Mouse (Mus musculus): ENCODE measurements at regions not wholly inside any gene's neighbourhood (a gene's known extent, or its start where the extent isn't known, plus 50 kb on each side); places are given as distances from the start of the nearest gene placed in this dataset.
A peak's percentile ranks its signal among the peaks of the same experiment; 100 is the strongest.

- DNase-seq: no peak
Observed at GRCm38 (mm10) chr8:103970966-103971365, 130.5 kb upstream of the Cdh5 start.

GRCm38 (mm10) chr8:103976488-103976887 is 124.9 kb upstream of the Cdh5 start:
- no peak for DNase-seq

GRCm38 (mm10) chr8:103978948-103979347 is 122.5 kb upstream of the Cdh5 start:
- DNase-seq: no peak

GRCm38 (mm10) chr8:103983860-103984594 is 117.4 kb upstream of the Cdh5 start:
- DNase-seq: no peak

GRCm38 (mm10) chr8:103985640-103986039 is 115.8 kb upstream of the Cdh5 start:
- no peak for DNase-seq

- DNase-seq: no peak
Observed at GRCm38 (mm10) chr8:103993897-103994296, 107.5 kb upstream of the Cdh5 start.

GRCm38 (mm10) chr8:103998143-103998542 is 103.3 kb upstream of the Cdh5 start:
- peak in 1 of 2 experiments; percentile 12 for DNase-seq

GRCm38 (mm10) chr8:104007209-104007608 is 94.2 kb upstream of the Cdh5 start:
- no peak for DNase-seq

GRCm38 (mm10) chr8:104008756-104009155 is 92.7 kb upstream of the Cdh5 start:
- DNase-seq: no peak

- no peak for DNase-seq
Observed at GRCm38 (mm10) chr8:104009306-104009705, 92.1 kb upstream of the Cdh5 start.

- DNase-seq: no peak
Observed at GRCm38 (mm10) chr8:104022231-104022630, 79.2 kb upstream of the Cdh5 start.

- no peak for DNase-seq
Observed at GRCm38 (mm10) chr8:104022691-104023509, 78.5 kb upstream of the Cdh5 start.

- peak in 1 of 2 experiments; percentile 32 for DNase-seq
Observed at GRCm38 (mm10) chr8:104027161-104027821, 74.1 kb upstream of the Cdh5 start.

- peak; percentile 79 to 88 for DNase-seq
Observed at GRCm38 (mm10) chr8:104028626-104029025, 72.8 kb upstream of the Cdh5 start.

- DNase-seq: peak in 1 of 2 experiments; percentile 27
Observed at GRCm38 (mm10) chr8:104032179-104032578, 69.2 kb upstream of the Cdh5 start.

GRCm38 (mm10) chr8:104033148-104033547 is 68.3 kb upstream of the Cdh5 start:
- no peak for DNase-seq

GRCm38 (mm10) chr8:104034286-104034685 is 67.1 kb upstream of the Cdh5 start:
- no peak for DNase-seq

GRCm38 (mm10) chr8:104036580-104037477 is 64.6 kb upstream of the Cdh5 start:
- DNase-seq: no peak

GRCm38 (mm10) chr8:104037611-104038010 is 63.8 kb upstream of the Cdh5 start:
- DNase-seq: no peak

GRCm38 (mm10) chr8:104039526-104039925 is 61.9 kb upstream of the Cdh5 start:
- DNase-seq: no peak

GRCm38 (mm10) chr8:104041522-104041921 is 59.9 kb upstream of the Cdh5 start:
- DNase-seq: no peak

- DNase-seq: no peak
Observed at GRCm38 (mm10) chr8:104042434-104042833, 59.0 kb upstream of the Cdh5 start.

Data from cerebellum, postnatal 25 days (tissue).